9 mouse cellular contexts compared by ENCODE assay signal in genomic region chr11:76374491-76375185, GRCm38 (mm10). TPM values are rescaled to one million over a fixed set of nuclear protein-coding genes. Genes with fewer than 3 reads are reported as not detected.
DNase-seq lines count a peak whose midpoint lies in the region; ATAC-seq and TF ChIP-seq lines count a peak whose summit lies in the region.
"Had no signal": no experiment of that assay in that cellular context is flagged by ENCODE, and none has a peak within 500 bp of the region (broad histone marks: within the 10 kb centered on the region; RNA-seq: fewer than 3 reads in every experiment).

No protein-coding gene starts in this region.

- no peak overlapping the region for H3K4me3 ChIP-seq in midbrain, embryonic 10.5 days
- H3K4me3 ChIP-seq in midbrain, embryonic 11.5 days (ENCODE audit: low read depth, low read length), result no peak overlapping the region
- peak overlapping the region; percentile 47 for H3K4me3 ChIP-seq in gastrocnemius, adult 2 months
- H3K4me3 ChIP-seq in hindbrain, embryonic 14.5 days (replicated peaks; ENCODE audit: low read length), result no peak overlapping the region
- H3K4me3 ChIP-seq in liver, embryonic 12.5 days, result no peak overlapping the region

- no peak overlapping the region for H3K9ac ChIP-seq in midbrain, embryonic 11.5 days (ENCODE audit: low read length)
- H3K9ac ChIP-seq in hindbrain, embryonic 14.5 days, result no peak overlapping the region
- H3K9ac ChIP-seq in liver, embryonic 12.5 days, result no peak overlapping the region

- no peaks in the 10 kb centered on the region for H3K9me3 ChIP-seq in midbrain, embryonic 10.5 days (replicated peaks)
- no peaks in the 10 kb centered on the region for H3K9me3 ChIP-seq in midbrain, embryonic 11.5 days (ENCODE audit: control insufficient read depth, low read length)
- no peaks in the 10 kb centered on the region for H3K9me3 ChIP-seq in hindbrain, embryonic 14.5 days (ENCODE audit: control insufficient read depth, low read length)
- H3K9me3 ChIP-seq in liver, embryonic 12.5 days (replicated peaks), result no peaks in the 10 kb centered on the region
- H3K9me3 ChIP-seq: G1E had no signal

- intact Hi-C loops in gastrocnemius, adult 2 months (cut with DNase I), result no loop called here

- H3K4me1 ChIP-seq in midbrain, embryonic 10.5 days, result peaks cover 83% of the 10 kb centered on the region
- H3K4me1 ChIP-seq in midbrain, embryonic 11.5 days (ENCODE audit: control insufficient read depth, insufficient read depth, low read length), result 0 out of 2 replicates have a peak, but pooled peaks cover 4% of the 10 kb centered on the region
- H3K4me1 ChIP-seq in hindbrain, embryonic 14.5 days (replicated peaks; ENCODE audit: control insufficient read depth, insufficient read depth, low read length), result 0 out of 2 replicates have a peak, but pooled peaks cover 16% of the 10 kb centered on the region
- no peaks in the 10 kb centered on the region for H3K4me1 ChIP-seq in liver, embryonic 12.5 days

- H3K36me3 ChIP-seq in midbrain, embryonic 10.5 days, result peaks cover 19% of the 10 kb centered on the region
- H3K36me3 ChIP-seq in midbrain, embryonic 11.5 days (ENCODE audit: control insufficient read depth, insufficient read depth, low read length), result no peaks in the 10 kb centered on the region
- H3K36me3 ChIP-seq in hindbrain, embryonic 14.5 days (replicated peaks; ENCODE audit: control insufficient read depth, insufficient read depth), result no peaks in the 10 kb centered on the region
- H3K36me3 ChIP-seq in liver, embryonic 12.5 days, result no peaks in the 10 kb centered on the region
- H3K36me3 ChIP-seq: G1E had no signal

- H3K27me3 ChIP-seq in midbrain, embryonic 10.5 days (ENCODE audit: low read depth, poor library complexity, severe bottlenecking), result no peaks in the 10 kb centered on the region
- no peaks in the 10 kb centered on the region for H3K27me3 ChIP-seq in midbrain, embryonic 11.5 days (ENCODE audit: control insufficient read depth, insufficient read depth, low read length)
- no peaks in the 10 kb centered on the region for H3K27me3 ChIP-seq in hindbrain, embryonic 14.5 days (ENCODE audit: control insufficient read depth, insufficient read depth, low read length)
- no peaks in the 10 kb centered on the region for H3K27me3 ChIP-seq in liver, embryonic 12.5 days (replicated peaks)

- no peak for ATAC-seq in midbrain, embryonic 11.5 days (ENCODE audit: low FRiP score)
- ATAC-seq in hindbrain, embryonic 14.5 days (ENCODE audit: low FRiP score), result no peak
- ATAC-seq in liver, embryonic 12.5 days, result no peak
- no peak for ATAC-seq in megakaryocyte progenitor cell, adult 5-6 weeks (replicated peaks; ENCODE audit: poor library complexity)

- DNase-seq in midbrain, embryonic 10.5 days (ENCODE audit: low spot score), result peak; percentile 40
- DNase-seq in midbrain, embryonic 11.5 days (ENCODE audit: low spot score, missing footprints), result no peak
- DNase-seq in gastrocnemius, adult 2 months, result peak; percentile 85
- DNase-seq in hindbrain, embryonic 14.5 days (ENCODE audit: low spot score), result no peak
- DNase-seq in skeletal muscle tissue, adult 2 months (ENCODE audit: low read depth, low spot score), result peak; percentile 77
- DNase-seq in cerebellum, adult 9-10 months, result no peak

- H3K27ac ChIP-seq in midbrain, embryonic 10.5 days (replicated peaks), result peak overlapping the region; percentile 61
- no peak overlapping the region for H3K27ac ChIP-seq in midbrain, embryonic 11.5 days (ENCODE audit: low read depth, low read length)
- peak overlapping the region; percentile 88 for H3K27ac ChIP-seq in gastrocnemius, adult 2 months
- peak overlapping the region; percentile 16; the same call in 1 of the 2 replicates for H3K27ac ChIP-seq in hindbrain, embryonic 14.5 days
- peak overlapping the region; percentile 31 for H3K27ac ChIP-seq in liver, embryonic 12.5 days

- no peak for TF ChIP-seq CTCF in gastrocnemius, adult 2 months (IDR thresholded peaks at IDR 0.05)

- H3K4me2 ChIP-seq in midbrain, embryonic 11.5 days, result no peak overlapping the region
- no peak overlapping the region for H3K4me2 ChIP-seq in hindbrain, embryonic 14.5 days (replicated peaks)
- H3K4me2 ChIP-seq in liver, embryonic 12.5 days, result no peak overlapping the region

- WGBS in midbrain, embryonic 10.5 days, result 74% methylated on average over 17 of the region's 17 CpGs
- 73% methylated on average over 17 of the region's 17 CpGs for WGBS in midbrain, embryonic 11.5 days
- WGBS in hindbrain, embryonic 14.5 days, result 60% methylated on average over 17 of the region's 17 CpGs
- WGBS in liver, embryonic 12.5 days (ENCODE audit: insufficient replicate concordance), result 61% methylated on average over 17 of the region's 17 CpGs

RNA-seq across cellular contexts. Expression of gene Nxn, which starts 24.3 kb away (rescaled TPM):
- polyA plus RNA-seq in midbrain, embryonic 10.5 days (2016; fragmentation: Nextera tagmentation; extraction: Ambion mirVana), result 59.3 and 59.5 TPM in 2 replicates
- 43.8 and 51.3 TPM in 2 replicates for polyA plus RNA-seq in midbrain, embryonic 11.5 days (2014; fragmentation: Nextera tagmentation; extraction: Ambion mirVana)
- 10 to 100 TPM; 42.0 to 49.3 TPM for total RNA-seq in gastrocnemius, adult 2 months (2021)
- 32.0 and 36.0 TPM in 2 replicates for polyA plus RNA-seq in hindbrain, embryonic 14.5 days (2014; fragmentation: Nextera tagmentation; extraction: Ambion mirVana)
- polyA plus RNA-seq in liver, embryonic 12.5 days (2016; fragmentation: Nextera tagmentation; extraction: Ambion mirVana), result 6.0 and 6.9 TPM in 2 replicates
- 20.7 and 23.9 TPM in 2 replicates for total RNA-seq in megakaryocyte progenitor cell, adult 5-6 weeks (2015)
- 20.0 and 26.5 TPM in 2 replicates for total RNA-seq in megakaryocyte progenitor cell, adult 5-6 weeks (2017)

RNA-seq across cellular contexts. Expression of gene Timm22, which starts 32.1 kb away (rescaled TPM):
- 127 and 128 TPM in 2 replicates for polyA plus RNA-seq in midbrain, embryonic 10.5 days (2016; fragmentation: Nextera tagmentation; extraction: Ambion mirVana)
- polyA plus RNA-seq in midbrain, embryonic 11.5 days (2014; fragmentation: Nextera tagmentation; extraction: Ambion mirVana), result 117 and 118 TPM in 2 replicates
- 10 to 100 TPM; 29.0 to 45.0 TPM for total RNA-seq in gastrocnemius, adult 2 months (2021)
- 110 TPM in 2 replicates for polyA plus RNA-seq in hindbrain, embryonic 14.5 days (2014; fragmentation: Nextera tagmentation; extraction: Ambion mirVana)
- polyA plus RNA-seq in liver, embryonic 12.5 days (2016; fragmentation: Nextera tagmentation; extraction: Ambion mirVana), result 59.4 and 63.6 TPM in 2 replicates
- 20.4 and 25.9 TPM in 2 replicates for total RNA-seq in megakaryocyte progenitor cell, adult 5-6 weeks (2015)
- total RNA-seq in megakaryocyte progenitor cell, adult 5-6 weeks (2017), result 11.0 and 14.2 TPM in 2 replicates

Comparison
In these comparisons a context has a peak if more than half of its experiments do, and no peak if none do; other contexts are left out.
1. DNase-seq: peak in midbrain, embryonic 10.5 days (single experiment), gastrocnemius, adult 2 months (single experiment) and skeletal muscle tissue, adult 2 months (single experiment); none in midbrain, embryonic 11.5 days (single experiment), hindbrain, embryonic 14.5 days (single experiment) and cerebellum, adult 9-10 months (single experiment).